Mouse (Mus musculus) heart, postnatal 0 days (tissue): Measurements from ENCODE around the gene Hist1h1t. TPM values are rescaled to one million over a fixed set of nuclear protein-coding genes. Genes with fewer than 3 reads are reported as not detected.

Experiments used
- ATAC-seq: fragments of 200-750 bp; cut with Nextera tagmentation; 2 replicates; pipeline ENCODE4 v1.8.0; 2017; ENCODE audit warnings: low read depth, moderate number of reproducible peaks, moderate library complexity; ENCODE audit not compliant: insufficient read depth
- DNase-seq: peaks from one replicate; pipeline ENCODE4 v3.0.0-alpha.2; 2016; ENCODE audit warnings: low spot score
- H3K27ac ChIP-seq: fragments of 300-500 bp; sonication (generic); 2 replicates; pipeline ENCODE4 v1.5.1; 2014; ENCODE audit warnings: low read depth, mild to moderate bottlenecking
- H3K27me3 ChIP-seq: fragments of 300-500 bp; sonication (generic); 2 replicates; pipeline ENCODE4 v1.6.1; 2014; ENCODE audit warnings: low read length, mixed read lengths; ENCODE audit not compliant: control insufficient read depth, insufficient read depth
- H3K36me3 ChIP-seq: fragments of 300-500 bp; sonication (generic); replicated peaks from 2 replicates; pipeline ENCODE4 v1.6.1; 2014; ENCODE audit warnings: low read length, mixed read lengths; ENCODE audit not compliant: control insufficient read depth, insufficient read depth
- H3K4me1 ChIP-seq: fragments of 300-500 bp; sonication (generic); 2 replicates; pipeline ENCODE4 v1.6.1; 2014; ENCODE audit warnings: antibody characterized with exemption; ENCODE audit not compliant: control insufficient read depth, insufficient read depth
- H3K4me2 ChIP-seq: fragments of 300-500 bp; sonication (generic); 2 replicates; pipeline ENCODE4 v1.6.1; 2014; ENCODE audit warnings: low read depth, mild to moderate bottlenecking, low read length, moderate library complexity
- H3K4me3 ChIP-seq: fragments of 300-500 bp; sonication (generic); 2 replicates; pipeline ENCODE4 v1.5.1; 2014; ENCODE audit warnings: low read depth, low read length
- H3K9ac ChIP-seq: fragments of 300-500 bp; sonication (generic); replicated peaks from 2 replicates; pipeline ENCODE4 v1.6.1; 2014; ENCODE audit warnings: low read depth, low read length, mixed read lengths
- H3K9me3 ChIP-seq: fragments of 300-500 bp; sonication (generic); replicated peaks from 2 replicates; pipeline ENCODE4 v1.6.1; 2016; ENCODE audit warnings: low read length; ENCODE audit not compliant: control insufficient read depth
- CTCF ChIP-seq: IDR thresholded peaks from 2 replicates; pipeline ENCODE4 v1.5.1; 2016; ENCODE audit warnings: antibody characterized with exemption, control low read depth, low read depth
- EP300 ChIP-seq: IDR thresholded peaks from 2 replicates; pipeline ENCODE4 v1.6.1; 2016; ENCODE audit warnings: antibody characterized with exemption, low read depth
- WGBS: fragments of 180-500 bp; shearing (Covaris S2); extraction: QIAGEN DNeasy Blood & Tissue Kit; methylation state at CpG from one replicate; pipeline ENCODE4 v1.1.7; 2014; 5-methylcytosine and 5-hydroxymethylcytosine counted together
- polyA plus RNA-seq: library from polyadenylated mRNA; unstranded; fragments of >200 nt; fragmentation: Nextera tagmentation; extraction: Ambion mirVana; gene quantifications from 2 replicates; pipeline ENCODE4 v1.2.1, GENCODE M21; 2015
- total RNA-seq: library from RNA; depleted of rRNA; stranded (reverse); fragments of >200 nt; gene quantifications from 2 replicates; pipeline ENCODE4 v1.2.3, GENCODE M21; 2014; ENCODE audit warnings: low replicate concordance

Gene Hist1h1t
- total and polyA plus RNA-seq, 2 experiments from 2014 or later, result 0.23 TPM; not detected in 1

GRCm38 (mm10) chr13:23724239-23724638 lies 28.6 kb downstream of the Hist1h1t start:
- no peak for DNase-seq
- Histone ChIP-seq H3K9me3 (no peaks in the 10 kb centered on the region), H3K27me3 (no peaks in the 10 kb centered on the region), H3K27ac (no peak overlapping the region), H3K4me3 (no peak overlapping the region), H3K36me3 (no peaks in the 10 kb centered on the region), H3K4me1 (0 out of 2 replicates have a peak, but pooled peaks cover 8% of the 10 kb centered on the region), H3K4me2 (no peak overlapping the region), H3K9ac (no peak overlapping the region)
- TF ChIP-seq CTCF (no peak), EP300 (no peak)
- WGBS, result 56% methylated on average over 4 of the region's 4 CpGs
- ATAC-seq, result no peak

- Histone ChIP-seq H3K27ac (no peak overlapping the region), H3K27me3 (no peaks in the 10 kb centered on the region), H3K9ac (no peak overlapping the region), H3K9me3 (no peaks in the 10 kb centered on the region), H3K4me1 (0 out of 2 replicates have a peak, but pooled peaks cover 8% of the 10 kb centered on the region), H3K4me2 (no peak overlapping the region), H3K4me3 (no peak overlapping the region), H3K36me3 (no peaks in the 10 kb centered on the region)
- TF ChIP-seq EP300, result no peak
- no peak for TF ChIP-seq CTCF
- no peak for DNase-seq
- no peak for ATAC-seq
- WGBS, result no CpG with 5 or more reads among the region's 1 CpGs
Observed at GRCm38 (mm10) chr13:23725213-23725612, 29.6 kb downstream of the Hist1h1t start.

GRCm38 (mm10) chr13:23728472-23729191 lies 33.0 kb downstream of the Hist1h1t start:
- ATAC-seq (no peak), DNase-seq (no peak)
- no peak for TF ChIP-seq EP300
- Histone ChIP-seq H3K27me3 (no peaks in the 10 kb centered on the region), H3K4me3 (no peak overlapping the region), H3K4me2 (no peak overlapping the region), H3K4me1 (0 out of 2 replicates have a peak, but pooled peaks cover 8% of the 10 kb centered on the region), H3K27ac (peak overlapping the region; percentile 30; the same call in 1 of the 2 replicates), H3K36me3 (no peaks in the 10 kb centered on the region), H3K9me3 (no peaks in the 10 kb centered on the region), H3K9ac (no peak overlapping the region)
- WGBS, result 67% methylated on average over 18 of the region's 18 CpGs

GRCm38 (mm10) chr13:23729192-23729525 lies 33.5 kb downstream of the Hist1h1t start:
- no peak overlapping the region for H3K4me3 ChIP-seq

GRCm38 (mm10) chr13:23729706-23730105 lies 34.1 kb downstream of the Hist1h1t start:
- ATAC-seq, result no peak
- 89% methylated on average over 5 of the region's 5 CpGs for WGBS

More at GRCm38 (mm10) chr13:23729192-23729525, 33.5 kb downstream of the Hist1h1t start:
- no peaks in the 10 kb centered on the region for H3K9me3 ChIP-seq
- 0 out of 2 replicates have a peak, but pooled peaks cover 7% of the 10 kb centered on the region for H3K4me1 ChIP-seq
- no peaks in the 10 kb centered on the region for H3K36me3 ChIP-seq
- ATAC-seq (no peak), DNase-seq (no peak)
- H3K9ac ChIP-seq, result no peak overlapping the region
- 84% methylated on average over 9 of the region's 9 CpGs for WGBS
- H3K4me2 ChIP-seq, result no peak overlapping the region
- peak overlapping the region; percentile 30; the same call in 1 of the 2 replicates for H3K27ac ChIP-seq
- no peaks in the 10 kb centered on the region for H3K27me3 ChIP-seq
- TF ChIP-seq EP300 (no peak), CTCF (no peak)

GRCm38 (mm10) chr13:23730479-23730878 lies 34.9 kb downstream of the Hist1h1t start:
- Histone ChIP-seq H3K4me1 (0 out of 2 replicates have a peak, but pooled peaks cover 4% of the 10 kb centered on the region), H3K9me3 (no peaks in the 10 kb centered on the region), H3K27ac (no peak overlapping the region), H3K36me3 (no peaks in the 10 kb centered on the region), H3K27me3 (no peaks in the 10 kb centered on the region), H3K4me3 (no peak overlapping the region), H3K9ac (no peak overlapping the region), H3K4me2 (no peak overlapping the region)
- no peak for TF ChIP-seq CTCF
- TF ChIP-seq EP300, result no peak
- 18% methylated on average over 8 of the region's 8 CpGs for WGBS
- DNase-seq (peak; percentile 45), ATAC-seq (peak; percentile 45; the same call in 1 of the 2 replicates)

More at GRCm38 (mm10) chr13:23729706-23730105, 34.1 kb downstream of the Hist1h1t start:
- no peak for TF ChIP-seq EP300
- no peak for TF ChIP-seq CTCF
- Histone ChIP-seq H3K36me3 (no peaks in the 10 kb centered on the region), H3K4me2 (no peak overlapping the region), H3K27me3 (no peaks in the 10 kb centered on the region), H3K9me3 (no peaks in the 10 kb centered on the region), H3K4me1 (0 out of 2 replicates have a peak, but pooled peaks cover 4% of the 10 kb centered on the region), H3K27ac (no peak overlapping the region), H3K4me3 (no peak overlapping the region), H3K9ac (no peak overlapping the region)
- DNase-seq, result no peak
